Mouse (Mus musculus): ENCODE results near the gene Olfr1009.
"Not testable (repeated sequence)": the region's sequence is repeated elsewhere in the genome, so short reads cannot be mapped to it uniquely, and the experiment has no call there.

Gene Olfr1009

DNA sequence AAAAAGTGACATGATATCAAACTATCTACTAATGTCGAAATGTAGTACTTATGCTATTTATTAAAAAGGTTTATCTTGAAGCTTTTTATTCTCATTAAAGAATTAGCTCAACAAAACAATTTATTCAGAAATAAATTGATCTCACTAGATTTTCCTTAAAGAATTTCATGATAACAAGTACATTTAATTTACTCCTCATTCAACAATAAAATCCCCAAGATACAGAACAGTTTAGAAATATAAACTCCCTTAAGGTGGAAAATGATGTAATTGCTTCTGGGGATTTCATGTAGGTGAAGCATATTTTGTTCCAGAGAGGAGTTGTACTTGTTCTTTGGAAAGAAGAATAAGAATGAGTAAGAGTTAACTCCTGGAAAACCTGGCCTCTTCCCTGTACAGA is at the start of gene Olfr1009:
TSS of gene Olfr1009 (plus strand) at position 301 of the 400 bp plus-strand sequence.
- DNase-seq (ENCODE audit: low spot score in 2 of 2) = no peak

DNA sequence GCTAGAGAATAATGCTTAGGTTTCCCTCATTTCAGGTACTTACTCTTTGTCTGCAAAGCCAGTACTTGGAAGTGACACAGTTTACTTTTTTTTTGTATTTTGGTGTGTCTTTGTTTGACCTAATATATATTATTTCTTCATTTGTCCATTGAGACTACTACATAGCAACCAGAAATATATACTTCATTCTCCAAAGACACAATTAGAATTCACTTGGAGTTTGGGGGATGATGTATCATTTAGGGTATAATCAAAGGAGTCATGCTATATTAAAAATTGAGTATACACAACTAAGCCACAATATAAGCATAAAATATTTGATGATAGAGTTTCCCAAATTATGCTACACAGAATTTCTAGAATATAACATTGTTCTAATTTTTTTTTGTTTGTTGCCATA is 36.6 kb upstream of the Olfr1009 start, which contains the start of gene Olfr1006:
TSS of gene Olfr1006 (minus strand) at position 101 of the 400 bp plus-strand sequence.
- DNase-seq (ENCODE audit: low spot score in 2 of 2) = no peak

DNA sequence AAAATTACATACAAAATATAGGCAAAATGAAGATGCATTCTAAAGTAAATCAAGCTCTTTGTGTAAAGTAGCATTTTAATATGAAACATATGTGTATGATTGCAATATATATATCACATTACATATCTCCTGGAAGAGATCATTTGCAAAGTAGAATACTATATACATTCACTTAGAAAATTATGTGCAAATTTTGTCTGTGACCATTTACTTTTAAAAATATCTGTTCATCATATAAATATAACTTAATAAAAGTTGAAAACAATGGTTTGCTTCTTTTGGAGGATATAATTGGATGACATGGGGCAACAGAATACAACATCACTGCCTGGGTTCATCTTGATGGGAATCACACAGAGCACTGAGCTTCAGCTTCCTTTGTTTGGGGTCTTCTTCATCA is 26.1 kb upstream of the Olfr1009 start, which contains the start of gene Olfr1008:
TSS of gene Olfr1008 (plus strand) at position 301 of the 400 bp plus-strand sequence.
- DNase-seq (ENCODE audit: low spot score in 2 of 2) = no peak

DNA sequence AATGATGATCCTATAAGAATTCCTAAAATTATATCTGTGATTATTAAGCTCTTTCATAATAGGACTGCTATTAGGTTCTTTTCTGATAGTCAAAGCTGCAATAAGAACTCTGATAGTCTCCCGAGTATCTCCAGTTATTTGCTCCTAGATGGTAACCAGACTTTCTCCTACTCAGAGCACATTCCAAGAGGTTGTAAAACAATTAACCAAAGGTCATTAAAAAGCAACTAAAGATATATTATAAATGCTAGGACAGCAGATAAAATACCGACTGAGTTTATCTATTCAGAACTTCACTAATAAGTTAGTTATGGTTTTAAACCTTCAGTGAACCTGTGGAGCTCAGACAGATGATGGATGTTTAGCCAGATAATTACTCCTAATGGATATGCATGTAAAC is 4.5 kb upstream of the Olfr1009 start:
- DNase-seq (ENCODE audit: low spot score in 2 of 2) = not testable (repeated sequence)

DNA sequence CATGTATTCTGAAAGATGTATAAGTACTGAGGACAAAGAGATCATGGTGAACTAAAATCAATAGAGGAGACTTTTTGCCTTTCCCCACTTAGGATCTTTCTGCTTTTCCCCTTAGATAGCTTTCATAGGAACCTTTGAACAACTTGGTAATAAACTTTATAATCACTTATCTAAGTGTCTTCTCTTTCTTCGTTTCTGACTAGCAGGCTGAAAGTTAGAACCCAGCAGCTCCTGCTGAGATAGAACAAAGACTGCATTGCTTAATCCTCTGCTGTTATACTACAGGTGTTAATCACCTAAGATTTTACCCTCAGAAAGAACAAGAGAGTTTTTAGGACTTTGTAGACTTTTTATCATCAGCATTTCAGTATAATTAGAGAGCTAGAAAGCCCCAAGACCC is 4.1 kb upstream of the Olfr1009 start:
- no peak for DNase-seq (ENCODE audit: low spot score in 2 of 2)

DNA sequence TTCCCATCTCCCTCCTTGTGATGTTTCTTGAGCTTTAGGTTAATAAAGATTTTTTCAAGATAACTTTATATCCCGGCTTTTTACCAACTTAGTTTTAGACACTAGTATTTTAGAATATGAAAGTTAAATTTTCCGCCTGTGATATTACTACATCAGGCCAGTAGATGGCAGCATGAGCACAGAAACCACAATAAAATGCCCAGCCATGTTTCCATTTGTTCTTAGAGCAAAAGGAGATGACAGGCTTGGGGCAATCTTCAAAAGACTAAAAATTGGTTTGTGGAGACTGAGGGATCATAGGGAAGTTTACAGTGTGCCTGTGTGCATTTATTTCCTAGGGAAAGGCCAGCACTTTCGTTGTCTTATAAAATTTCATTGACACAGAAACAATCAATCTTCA is 10.6 kb downstream of the Olfr1009 start:
- no peak for DNase-seq (ENCODE audit: low spot score in 2 of 2)

DNA sequence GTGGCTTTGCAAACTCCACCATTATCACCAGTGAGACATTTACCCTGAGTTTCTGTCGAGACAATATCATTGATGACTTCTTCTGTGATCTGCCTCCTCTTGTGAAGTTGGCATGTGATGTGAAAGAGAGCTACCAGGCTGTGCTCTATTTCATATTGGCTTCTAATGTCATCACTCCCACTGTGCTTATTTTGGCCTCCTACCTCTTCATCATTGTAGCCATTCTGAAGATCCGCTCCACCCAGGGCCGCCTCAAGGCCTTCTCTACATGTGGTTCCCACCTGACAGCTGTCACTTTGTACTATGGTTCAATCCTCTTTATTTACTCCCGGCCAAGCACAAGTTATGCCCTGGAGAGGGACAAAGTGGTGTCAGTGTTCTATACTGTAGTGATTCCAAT is 38.6 kb downstream of the Olfr1009 start:
- no peak for DNase-seq (ENCODE audit: low spot score in 2 of 2)

DNA sequence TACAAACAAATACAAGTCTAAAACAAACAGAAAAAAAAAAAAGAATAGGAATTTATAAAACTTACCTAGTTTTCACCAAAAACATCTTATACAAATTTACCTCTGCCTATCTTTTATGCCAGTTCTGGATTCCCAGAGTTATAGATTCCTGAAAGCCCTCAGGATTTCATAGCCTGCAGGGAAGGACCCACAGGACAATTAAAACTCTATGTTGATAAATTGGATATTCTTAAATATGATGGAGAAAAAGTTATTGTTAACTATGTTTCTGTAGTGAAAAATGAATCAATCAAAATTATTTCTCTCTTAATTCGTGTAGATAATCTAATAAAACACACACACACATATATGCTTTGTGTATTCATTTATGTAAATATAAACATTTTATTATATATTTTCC is 47.4 kb downstream of the Olfr1009 start, which contains the start of gene Olfr1012:
TSS of gene Olfr1012 (minus strand) at position 101 of the 400 bp plus-strand sequence.
- DNase-seq (ENCODE audit: low spot score in 2 of 2) = no peak

DNA sequence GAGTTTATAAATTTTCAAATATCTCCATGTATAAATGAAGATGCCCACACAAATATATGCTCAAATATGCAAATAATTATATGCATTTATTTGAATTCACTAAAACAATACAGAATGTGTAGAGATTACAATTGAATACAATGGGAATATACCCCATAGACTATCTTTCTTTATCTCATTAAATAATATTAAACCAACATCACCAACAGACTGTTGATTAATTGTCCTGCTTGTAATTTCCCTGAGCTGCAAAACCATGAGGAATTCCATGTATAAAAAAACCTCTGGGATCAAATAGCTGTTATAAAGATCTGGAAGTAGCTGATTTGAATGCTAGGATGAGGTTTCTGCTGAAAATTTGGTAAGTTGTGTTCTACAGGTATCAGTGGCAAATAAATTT is 51.6 kb downstream of the Olfr1009 start, which contains the start of gene Olfr1013:
TSS of gene Olfr1013 (plus strand) at position 301 of the 400 bp plus-strand sequence.
- no peak for DNase-seq (ENCODE audit: low spot score in 2 of 2)

DNA sequence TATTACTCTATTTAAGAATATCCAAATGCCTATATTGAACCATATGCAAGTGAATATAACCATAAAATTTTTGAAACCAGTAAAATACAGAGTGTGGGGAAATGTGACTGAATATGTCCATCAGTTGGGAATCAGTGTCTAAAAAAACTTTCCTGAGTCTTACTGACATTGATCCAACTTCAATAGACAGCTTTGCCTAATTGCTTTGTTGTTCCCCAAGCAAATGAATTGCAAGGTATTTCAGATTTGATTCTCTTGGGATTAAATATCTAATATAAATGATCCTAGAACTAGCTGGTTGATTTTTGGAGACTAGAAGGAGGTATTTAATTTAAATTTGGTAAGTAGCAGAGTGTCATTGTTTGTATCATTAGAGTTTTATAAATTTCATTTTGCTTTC is 57.2 kb downstream of the Olfr1009 start, which contains the start of gene Olfr1014:
TSS of gene Olfr1014 (plus strand) at position 301 of the 400 bp plus-strand sequence.
- no peak for DNase-seq (ENCODE audit: low spot score in 2 of 2)
